Mouse (Mus musculus) cortical plate, adult 2 months (tissue): ENCODE data around the gene Stk25.

ENCODE experiments used
- CTCF ChIP-seq: fragments of 200-500 bp; IDR thresholded peaks from 2 replicates; pipeline ENCODE4 v1.5.1; 2011; ENCODE audit warnings: mild to moderate bottlenecking, control low read depth, low read length; ENCODE audit not compliant: insufficient read depth; ENCODE audit errors: extremely low read depth
- POLR2A ChIP-seq: fragments of 200-500 bp; IDR thresholded peaks from 2 replicates; pipeline ENCODE4 v1.6.1; 2011; ENCODE audit warnings: mild to moderate bottlenecking, low read length, control low read depth; ENCODE audit not compliant: insufficient read depth; ENCODE audit errors: extremely low read depth

DNA sequence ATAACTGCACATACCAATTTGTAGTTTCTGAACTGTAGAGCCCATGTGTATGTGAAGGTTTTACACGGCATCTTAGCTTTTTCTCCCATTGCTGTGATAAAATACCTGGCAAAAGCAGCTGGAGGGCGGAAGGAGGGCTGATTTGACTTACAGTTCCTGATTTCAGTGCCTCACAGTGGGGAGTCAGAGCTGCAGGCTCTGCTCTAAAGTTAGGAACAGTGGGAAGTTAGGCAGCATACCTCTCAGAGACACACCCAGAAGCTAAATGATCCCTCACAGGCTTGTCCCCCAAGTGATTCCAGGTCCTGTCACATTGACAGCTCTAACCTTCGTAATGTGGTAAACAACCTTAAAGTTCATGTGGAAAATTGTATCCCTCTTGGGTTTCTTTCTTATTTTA, 81.4 kb downstream of the Stk25 start:
- TF ChIP-seq POLR2A (no peak), CTCF (no peak)
